Mouse (Mus musculus) lung, adult 2 months (tissue): Measurements from ENCODE around the gene Crybb1. TPM values are rescaled to one million over a fixed set of nuclear protein-coding genes. Genes with fewer than 3 reads are reported as not detected.

Experiments
- DNase-seq: peaks from one replicate; pipeline ENCODE4 v3.0.0; 2022
- H3K4me1 ChIP-seq: fragments of 200-500 bp; 2 replicates; pipeline ENCODE4 v1.6.1; 2011; ENCODE audit warnings: low read length; ENCODE audit not compliant: control insufficient read depth, insufficient read depth
- H3K4me3 ChIP-seq: fragments of 200-500 bp; replicated peaks from 2 replicates; pipeline ENCODE3; 2011; ENCODE audit warnings: low read depth, mild to moderate bottlenecking, control low read depth, low read length; ENCODE audit errors: extremely low read depth
- CTCF ChIP-seq: fragments of 200-500 bp; IDR thresholded peaks from 2 replicates; pipeline ENCODE4 v1.5.1; 2011; ENCODE audit warnings: mild to moderate bottlenecking, low read length, control low read depth; ENCODE audit not compliant: insufficient read depth
- POLR2A ChIP-seq: fragments of 200-500 bp; IDR thresholded peaks from 2 replicates; pipeline ENCODE4 v1.6.1; 2011; ENCODE audit warnings: low read depth, mild to moderate bottlenecking, control low read depth, low read length, borderline replicate concordance; ENCODE audit errors: extremely low read depth
- WGBS: fragments of 180-500 bp; shearing (Covaris S2); methylation state at CpG from one replicate; pipeline ENCODE4 v1.1.7; 2018; 5-methylcytosine and 5-hydroxymethylcytosine counted together
- polyA plus RNA-seq: library from polyadenylated mRNA; depleted of rRNA; stranded (reverse); fragments of >200 nt; gene quantifications from 2 replicates; pipeline ENCODE4 v1.2.3, GENCODE M21; 2012

Crybb1 gene
- polyA plus RNA-seq, 1 experiment: 0.14 TPM

DNA sequence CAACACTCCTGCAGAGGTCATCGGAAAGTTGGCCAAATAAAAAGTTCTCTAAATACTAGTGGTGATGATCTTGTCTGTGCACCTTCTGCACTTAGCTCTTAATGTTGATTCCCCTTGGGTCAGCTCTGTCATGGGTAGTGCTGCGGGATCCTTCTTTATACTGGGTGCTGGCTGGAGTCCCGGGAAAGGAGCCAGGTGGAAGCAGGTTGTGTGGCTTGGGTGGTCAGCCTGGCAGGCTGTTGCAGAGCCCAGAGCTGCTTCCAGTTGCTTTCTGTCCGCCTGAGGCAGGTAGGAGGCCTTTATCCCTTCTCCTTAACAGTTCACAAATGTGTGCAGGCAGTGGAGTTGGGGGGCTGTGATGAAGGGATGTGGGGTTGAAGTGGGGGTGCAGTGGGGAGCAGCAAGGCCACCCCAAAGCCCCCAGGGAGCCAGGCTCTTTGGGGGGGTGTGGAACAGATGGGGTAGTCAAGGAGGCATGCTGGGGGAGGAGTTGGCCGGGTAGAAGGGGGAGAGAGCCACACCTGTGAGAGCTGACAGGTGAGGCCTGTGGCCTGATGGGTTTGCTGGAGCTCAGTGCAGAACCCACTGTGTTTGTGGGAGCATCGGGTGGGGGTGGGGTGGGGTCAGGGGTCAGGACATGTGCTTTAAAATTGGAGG, 26.6 kb downstream of the Crybb1 start:
- no peak overlapping the region for H3K4me3 ChIP-seq
- H3K4me1 ChIP-seq: peaks cover 61% of the 10 kb centered on the region
- DNase-seq: no peak
- WGBS: 38% methylated on average over 6 of the region's 6 CpGs
- TF ChIP-seq CTCF (no peak), POLR2A (no peak)

DNA sequence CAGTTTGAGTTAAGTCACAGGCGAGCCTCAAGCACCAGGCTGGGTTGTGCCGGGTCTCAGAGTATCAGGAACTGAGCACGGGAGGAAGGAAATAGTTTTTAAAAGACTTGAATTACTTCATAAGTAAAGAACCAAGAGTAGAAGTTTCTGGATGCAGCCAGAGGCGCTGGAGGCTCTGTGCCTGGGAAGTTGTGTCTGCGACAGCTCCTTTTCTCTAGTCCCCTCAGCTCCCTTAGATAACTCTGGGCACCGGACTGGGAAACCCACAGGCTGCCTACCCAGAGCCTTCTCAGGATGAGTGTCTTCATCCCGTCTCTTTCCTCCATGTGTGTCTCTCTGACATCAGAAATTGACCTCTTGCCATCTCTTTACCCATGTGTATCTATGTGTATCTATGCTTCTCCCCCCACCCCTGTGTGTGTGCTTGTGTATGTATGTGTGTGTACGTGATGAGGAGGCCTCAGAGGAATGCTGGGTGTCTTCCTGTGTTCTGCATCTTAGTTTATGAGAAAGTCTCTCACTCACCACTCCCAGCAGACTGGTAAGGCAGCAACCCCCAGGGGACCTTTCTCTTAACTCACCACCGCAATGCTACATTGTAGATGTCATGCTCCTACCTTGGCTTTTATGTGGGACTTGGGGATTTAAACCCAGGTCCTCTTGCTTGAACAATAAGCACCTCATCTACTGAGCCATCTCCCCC, 27.3 kb downstream of the Crybb1 start:
- no peak for DNase-seq
- H3K4me3 ChIP-seq: no peak overlapping the region
- TF ChIP-seq CTCF (no peak), POLR2A (no peak)
- peaks cover 63% of the 10 kb centered on the region for H3K4me1 ChIP-seq
- 33% methylated on average over 9 of the region's 9 CpGs for WGBS

DNA sequence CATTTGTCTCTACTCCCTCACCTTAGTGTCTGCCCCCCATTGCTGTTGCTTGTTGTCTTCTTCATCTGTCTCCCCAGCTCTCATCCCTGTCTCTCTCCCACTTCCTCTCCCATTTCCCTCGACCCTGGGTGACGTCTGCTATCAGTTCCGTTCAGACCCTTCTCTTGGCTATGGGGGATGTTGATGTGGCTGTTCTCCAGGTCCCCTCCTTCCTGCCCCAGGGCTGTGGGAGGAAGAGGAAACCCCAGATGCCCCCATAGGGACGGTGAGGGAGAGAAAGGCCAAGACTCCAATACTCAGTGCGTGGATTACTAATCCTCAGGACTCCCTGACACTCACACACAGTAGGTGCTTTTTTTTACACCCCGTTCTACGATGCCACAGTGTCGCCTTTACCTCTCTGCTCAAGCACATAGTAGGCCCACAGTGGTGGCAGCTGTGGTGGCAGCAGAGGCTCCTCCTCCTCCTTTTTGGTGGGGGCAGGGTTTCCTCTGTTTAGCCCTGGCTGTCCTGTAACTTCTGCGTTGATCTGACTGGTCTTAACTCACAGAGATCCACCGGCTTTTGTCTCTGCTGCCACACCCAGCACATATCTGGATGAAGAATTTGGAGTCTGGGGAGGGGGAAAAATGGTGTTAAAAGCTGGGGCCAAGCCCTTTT, 28.1 kb downstream of the Crybb1 start:
- WGBS: 45% methylated on average over 10 of the region's 10 CpGs
- no peak for DNase-seq
- H3K4me1 ChIP-seq: peaks cover 64% of the 10 kb centered on the region

DNA sequence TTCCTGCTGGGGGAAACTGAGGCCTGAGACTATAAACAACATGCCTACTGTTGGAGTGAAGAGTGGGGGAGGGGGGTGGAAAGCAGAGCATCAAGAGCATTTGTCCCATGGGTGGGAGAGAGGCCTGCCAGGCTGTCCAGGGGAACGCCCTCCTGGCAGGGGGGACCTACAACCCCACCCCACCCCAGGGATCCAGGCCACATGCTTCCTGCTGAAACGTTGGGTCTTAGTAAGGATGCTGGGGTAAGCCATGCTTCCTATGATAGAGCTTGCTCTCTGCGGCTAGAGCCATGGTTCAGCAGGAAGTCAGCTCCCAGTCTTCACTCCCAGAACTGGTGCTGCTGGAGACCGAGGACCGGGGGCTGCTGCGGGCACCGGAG, 28.6 kb downstream of the Crybb1 start:
- Histone ChIP-seq H3K4me3 (no peak overlapping the region), H3K4me1 (peaks cover 62% of the 10 kb centered on the region)
- no peak for DNase-seq
- TF ChIP-seq POLR2A: no peak
- TF ChIP-seq CTCF: no peak
- WGBS: 36% methylated on average over 7 of the region's 7 CpGs

More for the DNA sequence above, 28.1 kb downstream of the Crybb1 start:
- no peak overlapping the region for H3K4me3 ChIP-seq
- TF ChIP-seq CTCF (no peak), POLR2A (no peak)

DNA sequence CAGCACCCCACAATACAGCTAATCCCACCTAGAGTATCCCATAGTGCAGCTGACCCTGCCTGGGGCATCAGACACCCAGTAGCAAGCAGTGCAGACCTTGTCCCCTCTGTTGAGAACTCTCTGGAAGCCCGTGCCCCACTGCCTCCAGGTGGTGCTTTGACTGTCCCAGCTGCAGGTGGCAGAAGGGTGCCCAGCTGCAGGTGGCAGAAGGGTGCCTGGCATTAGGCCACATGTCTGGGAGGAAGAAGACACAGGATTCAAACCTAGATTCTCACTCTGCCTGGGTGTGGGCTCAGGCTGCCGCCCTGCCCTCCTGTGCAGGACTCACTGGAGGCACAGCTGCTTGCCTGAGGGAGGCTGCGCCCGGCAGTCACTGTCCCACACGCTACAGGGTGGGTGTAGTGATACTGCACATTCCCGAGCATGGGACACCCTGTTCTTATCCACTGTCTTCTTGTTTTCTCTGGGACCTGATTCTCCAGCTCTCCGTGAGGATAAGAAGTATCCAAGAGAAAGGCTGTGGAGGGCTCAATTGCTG, 30.0 kb downstream of the Crybb1 start:
- 62% methylated on average over 7 of the region's 7 CpGs for WGBS
- H3K4me1 ChIP-seq: peaks cover 59% of the 10 kb centered on the region

DNA sequence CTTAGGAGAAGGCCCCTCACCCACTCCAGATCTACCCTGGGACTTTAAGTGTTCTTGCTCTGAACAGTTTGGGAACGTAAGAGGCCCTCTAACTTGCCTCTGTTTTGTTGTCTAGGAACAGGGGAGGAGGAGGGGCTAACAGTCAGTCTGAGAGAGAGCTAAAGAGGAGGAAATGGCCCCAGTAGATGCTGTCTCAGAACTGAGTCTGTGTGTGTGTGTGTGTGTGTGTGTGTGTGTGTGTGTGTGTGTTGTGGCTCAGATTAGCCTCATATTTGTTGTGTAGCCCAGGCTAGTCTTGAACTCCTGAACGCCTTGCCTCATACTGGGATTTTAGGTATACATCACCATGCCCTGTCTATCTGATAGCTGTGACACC, 31.0 kb downstream of the Crybb1 start:
- DNase-seq: no peak
- TF ChIP-seq CTCF: no peak
- TF ChIP-seq POLR2A: no peak
- H3K4me3 ChIP-seq: no peak overlapping the region
- H3K4me1 ChIP-seq: peaks cover 62% of the 10 kb centered on the region
- WGBS: 49% methylated on average over 2 of the region's 2 CpGs

More for the DNA sequence above, 30.0 kb downstream of the Crybb1 start:
- TF ChIP-seq POLR2A: no peak
- no peak for TF ChIP-seq CTCF
- no peak for DNase-seq
- H3K4me3 ChIP-seq: no peak overlapping the region

DNA sequence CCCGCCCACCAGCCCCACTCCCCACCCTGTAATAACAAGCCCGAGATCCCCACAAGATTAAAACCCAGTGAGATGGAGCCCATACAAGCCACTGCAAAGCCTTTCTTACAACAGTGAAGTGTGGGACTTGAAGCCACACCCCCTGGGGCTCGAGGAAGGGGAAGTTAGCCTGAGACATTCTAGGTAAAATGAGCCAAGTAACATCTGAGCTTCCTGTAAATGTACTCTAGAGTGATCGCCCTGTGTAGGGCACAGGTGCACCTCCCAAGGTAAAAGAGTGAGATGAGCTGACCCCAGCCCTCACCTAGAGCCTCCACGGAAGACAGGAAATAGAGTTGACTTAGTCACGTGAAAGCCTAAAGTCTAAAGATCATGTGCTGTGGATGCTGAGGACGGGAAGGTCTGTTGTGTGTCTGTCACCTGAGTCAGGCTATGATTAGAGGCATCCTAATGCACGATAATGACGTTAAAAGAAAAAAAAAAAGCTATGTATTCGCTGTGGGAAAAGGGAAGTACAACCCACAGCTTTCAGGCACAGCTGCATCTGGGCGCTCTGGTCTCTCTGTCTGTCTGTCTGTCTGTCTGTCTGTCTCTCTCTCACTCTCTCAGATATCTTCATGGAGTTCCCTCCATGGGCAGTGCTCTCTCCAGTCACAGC, 31.5 kb downstream of the Crybb1 start:
- WGBS: 48% methylated on average over 11 of the region's 11 CpGs
- Histone ChIP-seq H3K4me3 (no peak overlapping the region), H3K4me1 (peaks cover 62% of the 10 kb centered on the region)
- DNase-seq: no peak
- no peak for TF ChIP-seq CTCF
- no peak for TF ChIP-seq POLR2A

DNA sequence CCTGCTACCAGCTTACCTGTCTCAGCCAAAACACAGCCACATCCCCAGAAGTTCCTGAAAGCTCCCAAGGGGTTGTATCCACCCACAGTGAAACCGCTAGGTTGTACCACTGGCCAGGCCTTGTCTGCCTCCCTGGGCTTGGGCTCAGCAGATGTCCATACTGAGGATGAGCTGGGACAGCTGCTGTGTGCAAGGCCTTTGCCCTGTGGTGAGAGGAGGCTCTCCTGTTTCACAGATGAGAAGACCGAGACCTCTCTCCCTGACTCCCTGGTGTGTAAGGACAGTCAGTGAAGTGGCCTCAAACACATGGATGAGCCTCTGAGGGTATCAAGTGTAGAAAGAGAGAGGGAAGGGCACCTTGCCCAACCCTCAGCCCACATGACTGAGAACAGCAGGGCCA, 32.0 kb downstream of the Crybb1 start:
- DNase-seq: no peak
- TF ChIP-seq CTCF (no peak), POLR2A (no peak)
- Histone ChIP-seq H3K4me3 (no peak overlapping the region), H3K4me1 (peaks cover 63% of the 10 kb centered on the region)
- WGBS: 70% methylated on average over 2 of the region's 2 CpGs
